Mouse (Mus musculus): Measurements from ENCODE around the gene Mrpl3. TPM values are rescaled to one million over a fixed set of nuclear protein-coding genes. Genes with fewer than 3 reads are reported as not detected.

Gene Mrpl3
- polyA plus RNA-seq, 1 experiment from 2014 or later: 125 TPM

DNA sequence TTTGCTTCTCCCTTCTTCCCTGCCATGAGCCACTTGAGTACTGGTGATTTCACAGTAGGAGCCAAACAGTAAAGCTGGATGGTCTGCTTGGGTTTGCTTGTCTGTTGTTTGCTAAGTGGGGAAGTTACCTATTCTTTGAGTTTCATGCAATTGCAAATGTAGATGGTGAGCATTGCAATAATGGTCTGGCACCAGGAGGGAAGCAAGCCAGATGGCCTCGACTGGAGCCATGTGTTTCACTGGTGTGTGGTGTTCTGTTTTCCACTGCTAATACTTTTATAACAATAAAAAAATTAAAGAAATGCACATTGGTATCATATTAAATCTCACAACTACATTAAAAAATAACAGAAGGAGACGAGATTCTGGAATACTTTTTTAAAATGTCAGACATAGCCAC lies 3.4 kb upstream of the Mrpl3 start:
- peaks cover 3% of the 10 kb centered on the region; the same call in 1 of the 2 replicates for H3K4me1 ChIP-seq (replicated peaks; ENCODE audit: control insufficient read depth, insufficient read depth, low read length)
- no peak overlapping the region for H3K4me3 ChIP-seq (ENCODE audit: low read depth, low read length)
- 50% methylated on average over 2 of the region's 2 CpGs for WGBS
- H3K4me2 ChIP-seq: no peak overlapping the region
- H3K9me3 ChIP-seq (ENCODE audit: control insufficient read depth, low read length): no peaks in the 10 kb centered on the region
- no peak for ATAC-seq (replicated peaks; ENCODE audit: low FRiP score)
- H3K27ac ChIP-seq (ENCODE audit: low read depth, low read length): no peak overlapping the region
- H3K27me3 ChIP-seq (replicated peaks; ENCODE audit: control insufficient read depth, insufficient read depth, low read length): no peaks in the 10 kb centered on the region
- DNase-seq (ENCODE audit: low spot score): no peak
- no peaks in the 10 kb centered on the region; the same call in 1 of the 2 replicates for H3K36me3 ChIP-seq (ENCODE audit: control insufficient read depth, insufficient read depth, low read length)
- no peak overlapping the region for H3K9ac ChIP-seq (ENCODE audit: low read depth, low read length)

DNA sequence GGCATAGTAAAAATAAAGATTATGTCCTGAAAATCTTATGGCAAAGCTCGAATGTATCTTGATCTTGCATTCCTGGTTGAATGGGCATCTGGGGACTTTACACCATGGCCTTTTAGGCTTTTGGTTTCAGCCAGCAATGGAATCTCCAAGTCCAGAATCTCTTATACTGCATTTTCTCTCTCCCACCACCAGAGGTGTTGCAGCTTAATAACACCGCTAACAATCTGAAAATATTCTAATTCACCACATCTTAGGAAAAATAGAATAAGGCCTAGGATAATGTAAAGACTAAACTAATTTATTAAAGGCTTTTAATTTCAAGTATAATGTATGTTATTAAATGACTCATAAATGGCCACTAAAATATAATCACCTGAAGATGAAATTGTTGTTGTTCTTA lies 2.8 kb upstream of the Mrpl3 start:
- Histone ChIP-seq H3K36me3 (ENCODE audit: control insufficient read depth, insufficient read depth, low read length) (no peaks in the 10 kb centered on the region; the same call in 1 of the 2 replicates), H3K27ac (ENCODE audit: low read depth, low read length) (no peak overlapping the region), H3K4me2 (no peak overlapping the region), H3K27me3 (replicated peaks; ENCODE audit: control insufficient read depth, insufficient read depth, low read length) (no peaks in the 10 kb centered on the region), H3K9ac (ENCODE audit: low read depth, low read length) (no peak overlapping the region), H3K4me3 (ENCODE audit: low read depth, low read length) (no peak overlapping the region), H3K4me1 (replicated peaks; ENCODE audit: control insufficient read depth, insufficient read depth, low read length) (peaks cover 3% of the 10 kb centered on the region; the same call in 1 of the 2 replicates), H3K9me3 (ENCODE audit: control insufficient read depth, low read length) (no peaks in the 10 kb centered on the region)
- DNase-seq (ENCODE audit: low spot score) (no peak), ATAC-seq (replicated peaks; ENCODE audit: low FRiP score) (no peak)
- WGBS: 64% methylated on average over 2 of the region's 2 CpGs

DNA sequence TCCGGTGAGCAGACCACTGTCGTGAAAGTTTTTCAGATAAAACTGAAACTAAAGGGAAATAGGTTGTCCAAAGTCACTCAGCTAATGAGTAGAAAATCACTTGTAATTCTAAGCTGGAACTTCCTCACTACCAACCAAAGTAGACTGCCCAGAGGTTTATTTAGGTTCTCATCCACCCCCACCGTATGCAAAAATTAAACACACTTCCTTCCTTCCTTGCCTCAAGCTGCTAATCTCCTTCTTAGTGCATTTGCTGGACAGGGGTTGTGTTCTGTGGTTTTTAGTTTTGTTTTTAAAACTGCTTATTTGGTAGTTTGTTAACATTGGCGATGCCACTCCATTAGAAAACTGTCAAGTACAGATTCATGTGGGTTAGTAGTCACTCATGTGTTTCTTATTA lies 773 bp downstream of the Mrpl3 start:
- Histone ChIP-seq H3K27me3 (replicated peaks; ENCODE audit: control insufficient read depth, insufficient read depth, low read length) (no peaks in the 10 kb centered on the region), H3K36me3 (ENCODE audit: control insufficient read depth, insufficient read depth, low read length) (peaks cover 16% of the 10 kb centered on the region), H3K27ac (ENCODE audit: low read depth, low read length) (no peak overlapping the region), H3K9ac (ENCODE audit: low read depth, low read length) (peak overlapping the region; percentile 95), H3K4me1 (replicated peaks; ENCODE audit: control insufficient read depth, insufficient read depth, low read length) (peaks cover 3% of the 10 kb centered on the region; the same call in 1 of the 2 replicates), H3K4me3 (ENCODE audit: low read depth, low read length) (peak overlapping the region; percentile 84), H3K9me3 (ENCODE audit: control insufficient read depth, low read length) (no peaks in the 10 kb centered on the region), H3K4me2 (peak overlapping the region; percentile 74)
- ATAC-seq (replicated peaks; ENCODE audit: low FRiP score) (no peak), DNase-seq (ENCODE audit: low spot score) (no peak)
- WGBS: 34% methylated on average over 4 of the region's 4 CpGs

- no peaks in the 10 kb centered on the region for H3K27me3 ChIP-seq (replicated peaks; ENCODE audit: control insufficient read depth, insufficient read depth, low read length)
- no peak overlapping the region for H3K9ac ChIP-seq (ENCODE audit: low read depth, low read length)
- no peak for DNase-seq (ENCODE audit: low spot score)
- 92% methylated on average over 10 of the region's 10 CpGs for WGBS
- H3K36me3 ChIP-seq (ENCODE audit: control insufficient read depth, insufficient read depth, low read length): peaks cover 27% of the 10 kb centered on the region
- no peaks in the 10 kb centered on the region for H3K9me3 ChIP-seq (ENCODE audit: control insufficient read depth, low read length)
- ATAC-seq (replicated peaks; ENCODE audit: low FRiP score): no peak
- no peak overlapping the region for H3K4me2 ChIP-seq
- H3K4me3 ChIP-seq (ENCODE audit: low read depth, low read length): no peak overlapping the region
- no peaks in the 10 kb centered on the region for H3K4me1 ChIP-seq (replicated peaks; ENCODE audit: control insufficient read depth, insufficient read depth, low read length)
- no peak overlapping the region for H3K27ac ChIP-seq (ENCODE audit: low read depth, low read length)
Measured at GRCm38 (mm10) chr9:105069106-105069505, 16.1 kb downstream of the Mrpl3 start.

GRCm38 (mm10) chr9:105072991-105073748 lies 20.1 kb downstream of the Mrpl3 start:
- no peak overlapping the region for H3K4me3 ChIP-seq (ENCODE audit: low read depth, low read length)
- H3K36me3 ChIP-seq (ENCODE audit: control insufficient read depth, insufficient read depth, low read length): peaks cover 38% of the 10 kb centered on the region
- no peaks in the 10 kb centered on the region for H3K9me3 ChIP-seq (ENCODE audit: control insufficient read depth, low read length)
- H3K27ac ChIP-seq (ENCODE audit: low read depth, low read length): no peak overlapping the region
- no peak overlapping the region for H3K4me2 ChIP-seq
- H3K4me1 ChIP-seq (replicated peaks; ENCODE audit: control insufficient read depth, insufficient read depth, low read length): no peaks in the 10 kb centered on the region
- no peak; the same call in 1 of the 2 replicates for ATAC-seq (replicated peaks; ENCODE audit: low FRiP score)
- 85% methylated on average over 4 of the region's 4 CpGs for WGBS
- H3K9ac ChIP-seq (ENCODE audit: low read depth, low read length): no peak overlapping the region
- DNase-seq (ENCODE audit: low spot score): no peak
- H3K27me3 ChIP-seq (replicated peaks; ENCODE audit: control insufficient read depth, insufficient read depth, low read length): no peaks in the 10 kb centered on the region

DNA sequence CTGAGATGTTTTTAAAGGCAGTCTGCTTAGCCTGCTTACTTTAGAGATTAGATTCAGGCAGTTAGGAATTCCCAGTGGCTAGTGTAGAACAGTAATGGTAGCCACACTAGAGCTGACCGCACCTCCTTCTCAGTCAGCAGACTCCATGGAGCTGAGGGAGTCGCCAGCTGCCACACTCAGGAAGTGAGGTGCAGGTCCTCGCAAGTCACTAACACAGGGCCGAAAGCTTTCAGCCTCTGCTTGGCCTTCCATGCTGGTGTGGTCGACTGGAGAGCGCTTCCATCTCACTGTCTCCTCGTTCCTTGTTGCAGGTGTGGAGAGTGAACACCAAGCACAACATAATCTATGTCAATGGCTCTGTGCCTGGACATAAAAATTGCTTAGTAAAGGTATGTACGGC lies 21.8 kb downstream of the Mrpl3 start:
- ATAC-seq (replicated peaks; ENCODE audit: low FRiP score): no peak
- 89% methylated on average over 8 of the region's 8 CpGs for WGBS
- Histone ChIP-seq H3K36me3 (ENCODE audit: control insufficient read depth, insufficient read depth, low read length) (peaks cover 34% of the 10 kb centered on the region), H3K9ac (ENCODE audit: low read depth, low read length) (no peak overlapping the region), H3K9me3 (ENCODE audit: control insufficient read depth, low read length) (no peaks in the 10 kb centered on the region), H3K4me3 (ENCODE audit: low read depth, low read length) (no peak overlapping the region), H3K27me3 (replicated peaks; ENCODE audit: control insufficient read depth, insufficient read depth, low read length) (no peaks in the 10 kb centered on the region), H3K27ac (ENCODE audit: low read depth, low read length) (no peak overlapping the region), H3K4me2 (no peak overlapping the region), H3K4me1 (replicated peaks; ENCODE audit: control insufficient read depth, insufficient read depth, low read length) (no peaks in the 10 kb centered on the region)
- no peak for DNase-seq (ENCODE audit: low spot score)

- peaks cover 28% of the 10 kb centered on the region for H3K36me3 ChIP-seq (ENCODE audit: control insufficient read depth, insufficient read depth, low read length)
- ATAC-seq (replicated peaks; ENCODE audit: low FRiP score) (no peak), DNase-seq (ENCODE audit: low spot score) (no peak)
- H3K27ac ChIP-seq (ENCODE audit: low read depth, low read length): no peak overlapping the region
- H3K4me3 ChIP-seq (ENCODE audit: low read depth, low read length): no peak overlapping the region
- H3K4me1 ChIP-seq (replicated peaks; ENCODE audit: control insufficient read depth, insufficient read depth, low read length): no peaks in the 10 kb centered on the region
- no peak overlapping the region for H3K4me2 ChIP-seq
- 93% methylated on average over 13 of the region's 13 CpGs for WGBS
- H3K9ac ChIP-seq (ENCODE audit: low read depth, low read length): no peak overlapping the region
- no peaks in the 10 kb centered on the region for H3K9me3 ChIP-seq (ENCODE audit: control insufficient read depth, low read length)
- no peaks in the 10 kb centered on the region for H3K27me3 ChIP-seq (replicated peaks; ENCODE audit: control insufficient read depth, insufficient read depth, low read length)
Measured at GRCm38 (mm10) chr9:105076756-105077424, 23.9 kb downstream of the Mrpl3 start.

DNA sequence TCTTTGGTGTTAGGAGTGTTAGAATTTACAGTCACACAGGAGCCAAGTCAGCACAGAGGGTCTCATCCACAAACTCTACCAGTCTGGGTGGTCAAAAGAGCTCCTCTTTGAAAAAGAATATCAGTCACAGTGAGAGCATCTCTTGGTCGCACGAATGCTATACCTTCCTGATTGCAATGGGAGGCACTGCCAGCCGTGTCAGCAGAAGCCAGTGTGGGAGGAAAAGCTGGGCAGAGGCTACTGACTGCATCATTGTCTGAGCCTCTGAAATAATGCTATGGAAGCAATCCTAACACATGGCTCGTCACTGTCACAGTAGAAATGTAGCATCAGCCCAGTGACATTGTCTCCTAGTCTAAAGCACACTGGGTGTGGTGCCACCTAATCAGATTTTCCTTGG lies 25.4 kb downstream of the Mrpl3 start:
- Histone ChIP-seq H3K27me3 (replicated peaks; ENCODE audit: control insufficient read depth, insufficient read depth, low read length) (no peaks in the 10 kb centered on the region), H3K4me3 (ENCODE audit: low read depth, low read length) (no peak overlapping the region), H3K9me3 (ENCODE audit: control insufficient read depth, low read length) (no peaks in the 10 kb centered on the region), H3K27ac (ENCODE audit: low read depth, low read length) (no peak overlapping the region), H3K4me1 (replicated peaks; ENCODE audit: control insufficient read depth, insufficient read depth, low read length) (no peaks in the 10 kb centered on the region), H3K9ac (ENCODE audit: low read depth, low read length) (no peak overlapping the region), H3K36me3 (ENCODE audit: control insufficient read depth, insufficient read depth, low read length) (peaks cover 18% of the 10 kb centered on the region), H3K4me2 (no peak overlapping the region)
- DNase-seq (ENCODE audit: low spot score) (no peak), ATAC-seq (replicated peaks; ENCODE audit: low FRiP score) (no peak)
- WGBS: 88% methylated on average over 4 of the region's 4 CpGs

DNA sequence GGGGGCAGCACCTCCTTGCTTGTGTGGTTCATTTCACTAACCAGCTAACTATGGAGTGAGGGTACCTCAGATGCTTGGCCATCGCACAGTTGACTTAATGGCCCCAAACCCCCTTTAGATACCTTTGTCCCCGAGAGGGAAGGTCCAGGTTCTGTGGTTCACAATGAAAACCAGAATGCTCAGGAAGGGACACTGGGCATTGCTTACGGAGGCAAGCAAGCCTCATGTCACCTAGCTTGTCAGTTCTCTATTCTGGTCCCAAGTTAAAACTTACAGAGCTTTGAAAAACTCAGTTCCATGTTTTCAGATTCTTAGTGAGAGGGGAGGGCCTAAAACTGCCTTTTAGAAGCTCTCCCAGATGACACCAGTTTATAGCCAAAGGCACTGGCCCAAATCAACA lies 27.2 kb downstream of the Mrpl3 start:
- Histone ChIP-seq H3K27me3 (replicated peaks; ENCODE audit: control insufficient read depth, insufficient read depth, low read length) (no peaks in the 10 kb centered on the region), H3K4me2 (no peak overlapping the region), H3K9me3 (ENCODE audit: control insufficient read depth, low read length) (no peaks in the 10 kb centered on the region), H3K9ac (ENCODE audit: low read depth, low read length) (no peak overlapping the region), H3K27ac (ENCODE audit: low read depth, low read length) (no peak overlapping the region), H3K4me3 (ENCODE audit: low read depth, low read length) (no peak overlapping the region), H3K36me3 (ENCODE audit: control insufficient read depth, insufficient read depth, low read length) (peaks cover 6% of the 10 kb centered on the region; the same call in 1 of the 2 replicates), H3K4me1 (replicated peaks; ENCODE audit: control insufficient read depth, insufficient read depth, low read length) (no peaks in the 10 kb centered on the region)
- DNase-seq (ENCODE audit: low spot score) (no peak), ATAC-seq (replicated peaks; ENCODE audit: low FRiP score) (no peak)
- 90% methylated on average over 3 of the region's 3 CpGs for WGBS

Data from liver, embryonic 11.5 days (tissue).